Mouse (Mus musculus): ENCODE data around the gene Crtc2.
"Not testable (repeated sequence)": the region's sequence is repeated elsewhere in the genome, so short reads cannot be mapped to it uniquely, and the experiment has no call there.

Gene Crtc2

GRCm38 (mm10) chr3:90242984-90243775 is 10.8 kb upstream of the Crtc2 start, which contains the start of gene Creb3l4:
Gene Creb3l4, minus strand, starts transcription at chr3:90243512.
- no peak for DNase-seq

- no peak for DNase-seq
These were observed 8.6 kb upstream of the Crtc2 start for GRCm38 (mm10) chr3:90245406-90245805.

DNA sequence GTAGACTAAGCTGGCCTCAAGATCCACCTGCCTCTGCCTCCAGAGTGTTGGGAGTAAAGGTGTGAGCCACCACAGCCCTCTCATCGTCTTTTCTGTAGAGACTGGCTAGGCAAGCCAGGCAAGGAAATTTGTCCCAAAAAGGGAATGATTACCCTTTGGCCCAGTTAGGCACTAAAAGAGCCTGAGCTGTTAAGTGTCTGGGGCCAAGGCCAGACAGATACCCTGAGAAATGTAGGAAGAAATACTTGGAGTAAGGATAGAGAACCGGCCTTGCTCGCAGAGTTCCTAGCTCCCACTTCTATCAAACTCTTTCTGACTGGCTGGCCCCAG is 6.4 kb upstream of the Crtc2 start:
- DNase-seq: no peak

- DNase-seq: peak; percentile 96
These were observed 5.8 kb upstream of the Crtc2 start, which contains the start of gene Slc39a1 for GRCm38 (mm10) chr3:90247960-90248745. Gene Slc39a1, plus strand, starts transcription at chr3:90248172.

DNA sequence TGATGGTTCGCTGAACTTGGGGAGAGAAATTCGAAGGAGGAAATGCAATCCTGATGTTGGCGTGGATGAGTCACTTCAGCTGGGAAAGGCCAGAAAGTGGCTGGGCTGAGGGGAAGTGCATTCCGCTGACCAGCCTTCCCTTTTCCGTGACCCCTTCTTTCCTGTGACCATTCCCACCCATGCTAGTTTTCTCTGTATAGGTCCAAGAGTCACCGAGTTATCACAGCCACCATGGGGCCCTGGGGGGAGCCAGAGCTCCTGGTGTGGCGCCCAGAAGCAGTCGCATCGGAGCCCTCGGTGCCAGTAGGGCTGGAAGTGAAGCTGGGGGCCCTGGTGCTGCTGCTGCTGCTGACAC is 5.2 kb upstream of the Crtc2 start:
- DNase-seq: no peak

DNA sequence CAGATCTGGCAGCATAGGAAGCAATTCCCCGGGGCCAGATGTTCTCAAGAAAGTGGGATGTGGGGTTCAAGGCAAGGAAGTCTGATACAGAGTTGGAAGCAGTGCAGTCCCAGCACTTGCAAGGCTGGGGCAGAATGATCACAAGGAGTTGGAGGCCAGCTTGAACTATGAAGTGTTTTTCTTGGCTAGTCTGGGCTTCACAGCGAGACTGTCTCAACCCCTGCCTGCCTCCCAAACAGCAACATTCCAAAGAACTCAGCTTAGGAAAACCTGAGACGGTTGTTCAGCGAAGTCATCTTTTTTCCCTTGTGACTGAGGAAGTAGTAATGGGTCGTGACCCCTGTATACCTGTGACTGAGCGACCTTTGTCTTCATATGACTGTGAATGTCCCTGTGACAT is 3.2 kb upstream of the Crtc2 start:
- DNase-seq: no peak

GRCm38 (mm10) chr3:90251731-90252226 is 2.2 kb upstream of the Crtc2 start:
- DNase-seq: not testable (repeated sequence)

GRCm38 (mm10) chr3:90252659-90253058 is 1.3 kb upstream of the Crtc2 start:
- not testable (repeated sequence) for DNase-seq

- DNase-seq: not testable (repeated sequence)
These were observed 789 bp upstream of the Crtc2 start for GRCm38 (mm10) chr3:90253174-90253573.

DNA sequence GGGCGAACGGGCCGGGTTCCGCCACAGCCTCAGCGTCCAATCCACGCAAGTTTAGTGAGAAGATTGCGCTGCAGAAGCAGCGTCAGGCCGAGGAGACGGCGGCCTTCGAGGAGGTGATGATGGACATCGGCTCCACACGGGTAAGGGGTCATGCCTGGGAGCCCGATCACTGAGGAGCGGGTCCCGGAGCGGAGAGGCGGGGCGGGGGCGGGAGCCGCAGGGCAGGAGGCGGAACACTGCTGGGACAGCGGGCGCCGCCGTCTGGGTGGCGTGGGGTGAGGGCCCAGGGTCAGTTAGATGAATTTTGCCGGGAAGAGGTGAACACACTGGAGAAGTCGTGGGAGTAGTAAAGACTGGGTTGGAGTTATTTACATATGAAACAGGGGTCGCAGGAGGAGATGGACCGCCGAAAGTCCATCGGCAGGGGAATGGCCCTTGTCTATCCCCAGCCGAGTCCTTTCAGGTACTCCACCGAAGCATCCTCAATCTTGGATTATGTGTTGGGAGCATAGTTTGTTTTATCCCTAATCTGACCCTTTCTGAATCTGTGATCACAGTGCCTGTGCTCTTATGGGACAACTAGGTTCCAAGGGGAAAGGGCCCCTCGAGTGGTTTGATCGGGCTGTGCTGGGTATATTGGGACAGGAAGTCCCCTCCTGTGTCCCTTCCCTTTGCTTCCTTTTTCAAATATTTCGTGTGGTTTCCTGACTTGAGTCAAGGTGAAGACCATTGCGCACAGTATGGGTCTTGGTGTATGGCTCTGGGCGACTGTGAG is 643 bp downstream of the Crtc2 start:
- no peak for DNase-seq

DNA sequence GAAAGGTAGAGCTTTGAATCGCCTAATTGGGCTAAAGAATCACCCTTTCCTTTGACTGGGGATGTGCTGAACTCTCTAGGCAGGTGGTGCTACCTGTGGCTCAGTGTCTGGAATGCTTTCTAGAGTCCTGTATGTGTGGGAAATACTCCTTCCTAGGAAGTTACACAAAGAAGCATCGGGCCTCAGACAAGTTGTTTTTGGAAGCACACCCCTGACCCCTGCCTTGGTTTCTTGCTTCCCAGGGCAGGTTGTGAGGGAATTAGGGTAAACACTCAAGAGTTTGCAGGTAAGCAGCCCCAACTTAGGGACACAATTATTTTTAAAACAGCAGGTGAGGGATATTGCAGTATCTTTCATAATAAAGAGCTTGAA is 1.2 kb downstream of the Crtc2 start:
- no peak for DNase-seq

DNA sequence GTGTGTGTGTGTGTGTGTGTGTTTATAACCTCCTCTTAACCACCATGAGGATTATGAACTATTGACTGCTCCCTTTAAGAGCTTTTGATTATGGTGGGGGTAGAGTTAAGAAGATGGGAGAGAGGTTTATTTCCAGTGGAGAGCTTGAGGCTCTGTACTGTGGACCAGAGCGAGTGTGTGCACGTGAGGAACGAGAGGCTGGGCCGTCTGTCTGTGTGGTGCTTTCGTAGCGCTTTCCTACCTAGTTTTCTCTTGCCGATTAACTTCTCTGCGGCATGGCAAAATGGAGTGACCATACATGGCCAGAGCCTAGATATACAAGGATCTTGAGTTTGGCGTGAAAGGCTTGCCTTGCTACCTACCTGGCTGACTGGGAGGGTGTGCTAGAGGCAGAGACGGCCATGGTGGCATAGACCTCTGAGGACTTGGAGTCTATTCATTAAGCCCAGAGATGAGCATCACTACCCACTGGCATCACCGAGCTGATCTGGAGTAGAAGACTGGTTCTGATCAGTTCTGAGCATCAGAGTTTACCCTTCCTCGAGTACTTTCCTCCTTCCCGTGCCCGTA is 1.9 kb downstream of the Crtc2 start:
- DNase-seq: no peak

- no peak for DNase-seq
These were observed 3.0 kb downstream of the Crtc2 start for GRCm38 (mm10) chr3:90256731-90257530.

GRCm38 (mm10) chr3:90258521-90258920 is 4.6 kb downstream of the Crtc2 start:
- no peak for DNase-seq

- no peak for DNase-seq
These were observed 9.3 kb downstream of the Crtc2 start for GRCm38 (mm10) chr3:90263121-90263771.

DNA sequence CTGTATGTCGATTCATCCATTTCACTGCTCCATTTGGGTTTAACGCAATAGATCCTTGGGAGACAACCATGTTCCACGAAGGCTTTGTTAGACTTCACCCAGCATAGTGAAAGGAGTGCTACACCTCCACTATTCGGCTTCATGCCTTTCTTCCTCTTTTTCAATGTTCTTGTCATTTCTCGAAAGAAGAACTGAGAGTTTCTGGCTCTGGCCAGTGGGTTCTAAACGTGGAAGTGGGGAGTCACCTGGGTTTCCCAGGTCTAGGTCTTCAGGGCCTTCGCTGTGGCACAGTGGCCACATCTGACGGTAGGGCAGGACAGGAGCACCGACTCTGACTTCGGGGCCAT is 10.7 kb downstream of the Crtc2 start:
- no peak for DNase-seq

GRCm38 (mm10) chr3:90265034-90265931 is 11.3 kb downstream of the Crtc2 start, which contains the start of gene Dennd4b:
Gene Dennd4b, plus strand, starts transcription at chr3:90265185.
- DNase-seq: peak; percentile 94

DNA sequence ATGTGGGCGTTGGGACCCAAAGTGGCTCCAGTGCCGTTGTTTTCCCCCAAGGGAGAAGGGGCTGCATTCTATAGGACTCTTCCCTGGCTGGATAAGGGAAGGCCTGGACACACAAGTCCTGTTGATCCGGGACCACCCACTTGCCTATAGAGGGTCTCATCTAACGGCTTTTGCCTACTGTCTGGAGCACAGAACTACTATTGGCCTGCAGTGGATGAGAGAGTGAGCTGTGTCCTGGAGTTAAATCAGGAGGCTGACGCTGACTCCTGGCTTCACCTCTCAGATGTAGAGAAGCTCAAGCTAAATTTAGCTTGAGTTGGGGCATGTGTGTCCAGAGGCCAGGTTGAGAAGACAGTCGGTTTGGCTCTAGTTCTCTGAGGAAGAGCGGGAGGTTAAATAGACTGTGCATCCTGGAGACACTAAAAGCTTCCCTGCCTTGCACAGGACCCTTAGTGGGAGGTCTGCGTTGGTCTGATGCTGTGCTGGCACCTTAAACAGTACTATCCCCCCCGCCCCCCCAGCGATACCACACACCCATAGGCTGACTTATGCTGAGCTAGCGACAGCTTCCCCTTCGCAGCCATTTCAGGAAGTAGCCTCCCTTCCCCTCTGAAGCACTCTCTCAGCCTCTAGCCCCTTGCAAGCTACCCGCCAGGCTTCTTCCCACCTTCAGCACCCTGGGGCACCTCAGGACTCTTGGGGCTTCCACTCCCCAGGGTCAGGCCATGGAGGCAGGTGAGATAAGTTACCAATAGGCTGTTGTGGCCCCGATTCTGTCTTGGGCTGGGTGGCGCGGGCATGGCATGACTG is 12.2 kb downstream of the Crtc2 start:
- DNase-seq: no peak
